Mouse (Mus musculus): ENCODE data around the gene Fam71e2. TPM values are rescaled to one million over a fixed set of nuclear protein-coding genes. Genes with fewer than 3 reads are reported as not detected.

The Fam71e2 gene
- polyA plus RNA-seq, 1 experiment: 0.11 TPM

DNA sequence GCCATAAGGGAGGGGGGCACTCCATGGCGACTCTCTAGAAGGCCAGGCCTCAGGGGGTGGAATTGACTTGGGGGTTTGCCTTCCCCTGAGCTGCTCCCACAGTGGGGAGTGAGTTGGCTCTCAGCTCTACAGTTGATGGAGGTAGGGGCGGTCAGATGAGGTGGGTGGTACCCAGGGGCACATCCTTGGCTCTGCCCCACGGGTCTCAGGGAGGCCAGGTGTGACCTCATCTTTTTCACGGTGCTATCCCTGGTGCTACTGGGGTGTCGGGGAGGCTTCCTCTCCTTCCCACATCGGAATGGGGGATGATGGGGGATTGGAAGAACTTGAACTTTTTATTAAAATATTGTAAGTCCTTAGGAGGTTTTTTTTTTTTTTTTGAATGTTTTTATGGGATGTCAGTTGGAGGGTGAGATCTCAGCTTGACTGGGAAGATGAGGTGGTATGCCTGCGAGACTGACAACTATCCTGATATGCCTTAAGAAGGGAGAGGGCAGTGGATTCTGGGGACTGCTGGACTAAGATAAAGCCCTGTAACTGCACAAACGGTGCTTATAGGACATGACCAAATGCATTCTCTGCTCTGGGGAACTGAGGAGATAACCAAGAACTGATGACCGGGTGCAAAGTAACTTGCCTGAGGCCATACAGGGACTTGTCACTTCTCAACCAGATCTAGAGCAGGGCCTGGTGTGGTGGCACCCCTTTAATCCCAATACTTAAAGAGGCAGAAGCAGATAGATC lies 23.8 kb downstream of the Fam71e2 start:
- no peak overlapping the region for H3K27ac ChIP-seq (ENCODE audit: control insufficient read depth, insufficient read depth, low read length)
- DNase-seq: no peak
- no peak overlapping the region for H3K4me3 ChIP-seq (ENCODE audit: control insufficient read depth, insufficient read depth, low read length)
- no peaks in the 10 kb centered on the region for H3K27me3 ChIP-seq (ENCODE audit: control insufficient read depth, insufficient read depth, low read length)
- H3K36me3 ChIP-seq (ENCODE audit: control insufficient read depth, insufficient read depth, low read length): no peaks in the 10 kb centered on the region
- peaks cover 9% of the 10 kb centered on the region for H3K4me1 ChIP-seq (replicated peaks; ENCODE audit: control insufficient read depth, insufficient read depth, low read length)
- no peak for TF ChIP-seq POLR2A (IDR thresholded peaks at IDR 0.05; ENCODE audit: control insufficient read depth, extremely low read depth, insufficient read depth, low read length, poor library complexity)
- no peak for TF ChIP-seq CTCF (IDR thresholded peaks at IDR 0.05; ENCODE audit: borderline replicate concordance, control insufficient read depth, extremely low read depth, insufficient read depth, low read length, poor library complexity)
- 94% methylated on average over 9 of the region's 9 CpGs for WGBS

GRCm38 (mm10) chr7:4746326-4746980 lies 24.6 kb downstream of the Fam71e2 start:
- WGBS: 97% methylated on average over 22 of the region's 22 CpGs
- TF ChIP-seq POLR2A (IDR thresholded peaks at IDR 0.05; ENCODE audit: control insufficient read depth, extremely low read depth, insufficient read depth, low read length, poor library complexity) (no peak), CTCF (IDR thresholded peaks at IDR 0.05; ENCODE audit: borderline replicate concordance, control insufficient read depth, extremely low read depth, insufficient read depth, low read length, poor library complexity) (no peak)
- H3K27ac ChIP-seq (ENCODE audit: control insufficient read depth, insufficient read depth, low read length): no peak overlapping the region
- H3K4me1 ChIP-seq (replicated peaks; ENCODE audit: control insufficient read depth, insufficient read depth, low read length): peaks cover 1% of the 10 kb centered on the region; the same call in 1 of the 2 replicates
- no peaks in the 10 kb centered on the region for H3K27me3 ChIP-seq (ENCODE audit: control insufficient read depth, insufficient read depth, low read length)
- H3K36me3 ChIP-seq (ENCODE audit: control insufficient read depth, insufficient read depth, low read length): no peaks in the 10 kb centered on the region
- DNase-seq: no peak
- no peak overlapping the region for H3K4me3 ChIP-seq (ENCODE audit: control insufficient read depth, insufficient read depth, low read length)

- H3K4me1 ChIP-seq (replicated peaks; ENCODE audit: control insufficient read depth, insufficient read depth, low read length): peaks cover 12% of the 10 kb centered on the region
- H3K4me3 ChIP-seq (ENCODE audit: control insufficient read depth, insufficient read depth, low read length): no peak overlapping the region
- over 99% methylated on average over 6 of the region's 6 CpGs for WGBS
- no peaks in the 10 kb centered on the region for H3K36me3 ChIP-seq (ENCODE audit: control insufficient read depth, insufficient read depth, low read length)
- DNase-seq: no peak
- no peak for TF ChIP-seq POLR2A (IDR thresholded peaks at IDR 0.05; ENCODE audit: control insufficient read depth, extremely low read depth, insufficient read depth, low read length, poor library complexity)
- TF ChIP-seq CTCF (IDR thresholded peaks at IDR 0.05; ENCODE audit: borderline replicate concordance, control insufficient read depth, extremely low read depth, insufficient read depth, low read length, poor library complexity): no peak
- no peaks in the 10 kb centered on the region for H3K27me3 ChIP-seq (ENCODE audit: control insufficient read depth, insufficient read depth, low read length)
- H3K27ac ChIP-seq (ENCODE audit: control insufficient read depth, insufficient read depth, low read length): no peak overlapping the region
Measured at GRCm38 (mm10) chr7:4744886-4745285, 26.2 kb downstream of the Fam71e2 start.

- DNase-seq: no peak
- H3K4me1 ChIP-seq (replicated peaks; ENCODE audit: control insufficient read depth, insufficient read depth, low read length): peaks cover 16% of the 10 kb centered on the region
- WGBS: 97% methylated on average over 2 of the region's 2 CpGs
Measured at GRCm38 (mm10) chr7:4743354-4743753, 27.7 kb downstream of the Fam71e2 start.

DNA sequence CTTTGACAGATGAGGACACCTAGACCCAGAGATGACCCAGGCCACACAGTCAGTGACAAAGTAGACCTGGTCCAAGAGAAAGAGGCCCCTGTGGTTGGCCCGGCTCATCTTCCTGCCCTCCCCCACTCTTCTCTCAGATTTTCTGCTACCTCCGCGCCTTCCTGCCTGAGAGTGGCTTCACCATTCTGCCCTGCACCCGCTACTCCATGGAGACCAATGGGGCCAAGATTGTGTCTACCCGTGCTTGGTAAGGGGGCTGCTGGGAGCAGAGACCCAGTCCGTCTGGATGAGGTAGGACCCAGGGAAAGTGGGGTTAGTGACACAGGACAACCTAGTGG lies 28.7 kb downstream of the Fam71e2 start:
- WGBS: 92% methylated on average over 6 of the region's 6 CpGs
- TF ChIP-seq POLR2A (IDR thresholded peaks at IDR 0.05; ENCODE audit: control insufficient read depth, extremely low read depth, insufficient read depth, low read length, poor library complexity) (no peak), CTCF (IDR thresholded peaks at IDR 0.05; ENCODE audit: borderline replicate concordance, control insufficient read depth, extremely low read depth, insufficient read depth, low read length, poor library complexity) (no peak)
- peaks cover 16% of the 10 kb centered on the region for H3K4me1 ChIP-seq (replicated peaks; ENCODE audit: control insufficient read depth, insufficient read depth, low read length)
- H3K4me3 ChIP-seq (ENCODE audit: control insufficient read depth, insufficient read depth, low read length): no peak overlapping the region
- DNase-seq: no peak
- no peaks in the 10 kb centered on the region for H3K27me3 ChIP-seq (ENCODE audit: control insufficient read depth, insufficient read depth, low read length)
- H3K36me3 ChIP-seq (ENCODE audit: control insufficient read depth, insufficient read depth, low read length): no peaks in the 10 kb centered on the region
- H3K27ac ChIP-seq (ENCODE audit: control insufficient read depth, insufficient read depth, low read length): no peak overlapping the region

More at GRCm38 (mm10) chr7:4743354-4743753, 27.7 kb downstream of the Fam71e2 start:
- Histone ChIP-seq H3K27me3 (ENCODE audit: control insufficient read depth, insufficient read depth, low read length) (no peaks in the 10 kb centered on the region), H3K36me3 (ENCODE audit: control insufficient read depth, insufficient read depth, low read length) (no peaks in the 10 kb centered on the region), H3K4me3 (ENCODE audit: control insufficient read depth, insufficient read depth, low read length) (no peak overlapping the region), H3K27ac (ENCODE audit: control insufficient read depth, insufficient read depth, low read length) (no peak overlapping the region)
- TF ChIP-seq CTCF (IDR thresholded peaks at IDR 0.05; ENCODE audit: borderline replicate concordance, control insufficient read depth, extremely low read depth, insufficient read depth, low read length, poor library complexity) (no peak), POLR2A (IDR thresholded peaks at IDR 0.05; ENCODE audit: control insufficient read depth, extremely low read depth, insufficient read depth, low read length, poor library complexity) (no peak)

- Histone ChIP-seq H3K36me3 (ENCODE audit: control insufficient read depth, insufficient read depth, low read length) (no peaks in the 10 kb centered on the region), H3K4me1 (replicated peaks; ENCODE audit: control insufficient read depth, insufficient read depth, low read length) (peaks cover 16% of the 10 kb centered on the region), H3K4me3 (ENCODE audit: control insufficient read depth, insufficient read depth, low read length) (no peak overlapping the region), H3K27me3 (ENCODE audit: control insufficient read depth, insufficient read depth, low read length) (no peaks in the 10 kb centered on the region), H3K27ac (ENCODE audit: control insufficient read depth, insufficient read depth, low read length) (no peak overlapping the region)
- TF ChIP-seq CTCF (IDR thresholded peaks at IDR 0.05; ENCODE audit: borderline replicate concordance, control insufficient read depth, extremely low read depth, insufficient read depth, low read length, poor library complexity) (no peak), POLR2A (IDR thresholded peaks at IDR 0.05; ENCODE audit: control insufficient read depth, extremely low read depth, insufficient read depth, low read length, poor library complexity) (no peak)
- WGBS: 96% methylated on average over 21 of the region's 21 CpGs
- DNase-seq: no peak
Measured at GRCm38 (mm10) chr7:4741672-4742481, 29.2 kb downstream of the Fam71e2 start.
